Mouse (Mus musculus): ENCODE results near the gene Hoxc11.

Gene Hoxc11

DNA sequence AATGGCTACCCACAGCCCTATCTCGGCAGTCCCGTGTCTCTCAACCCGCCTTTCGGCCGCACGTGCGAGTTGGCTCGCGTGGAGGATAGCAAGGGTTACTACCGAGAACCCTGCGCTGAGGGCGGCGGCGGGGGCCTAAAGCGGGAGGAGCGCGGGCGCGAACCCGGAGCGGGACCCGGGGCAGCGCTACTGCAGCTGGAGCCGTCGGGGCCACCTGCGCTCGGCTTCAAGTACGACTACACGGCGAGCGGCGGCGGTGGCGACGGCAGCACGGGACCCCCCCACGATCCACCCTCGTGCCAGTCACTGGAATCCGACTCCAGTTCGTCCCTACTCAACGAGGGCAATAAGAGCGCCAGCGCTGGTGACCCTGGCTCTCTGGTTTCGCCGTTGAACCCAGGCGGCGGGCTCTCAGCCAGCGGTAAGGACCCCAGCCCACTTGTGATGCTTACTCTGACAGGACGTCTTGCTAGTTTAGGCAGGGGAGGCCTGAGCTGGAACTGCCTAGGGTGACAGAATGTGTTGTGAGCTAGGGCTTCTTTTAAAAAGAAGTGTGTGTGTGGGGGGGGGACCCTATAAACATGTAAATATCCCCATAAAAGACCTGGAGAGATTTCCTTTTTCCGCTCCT, 17.1 kb upstream of the Hoxc11 start:
- no peak for DNase-seq

- no peak for DNase-seq
Observed at GRCm38 (mm10) chr15:102939256-102940155, 14.7 kb upstream of the Hoxc11 start.

DNA sequence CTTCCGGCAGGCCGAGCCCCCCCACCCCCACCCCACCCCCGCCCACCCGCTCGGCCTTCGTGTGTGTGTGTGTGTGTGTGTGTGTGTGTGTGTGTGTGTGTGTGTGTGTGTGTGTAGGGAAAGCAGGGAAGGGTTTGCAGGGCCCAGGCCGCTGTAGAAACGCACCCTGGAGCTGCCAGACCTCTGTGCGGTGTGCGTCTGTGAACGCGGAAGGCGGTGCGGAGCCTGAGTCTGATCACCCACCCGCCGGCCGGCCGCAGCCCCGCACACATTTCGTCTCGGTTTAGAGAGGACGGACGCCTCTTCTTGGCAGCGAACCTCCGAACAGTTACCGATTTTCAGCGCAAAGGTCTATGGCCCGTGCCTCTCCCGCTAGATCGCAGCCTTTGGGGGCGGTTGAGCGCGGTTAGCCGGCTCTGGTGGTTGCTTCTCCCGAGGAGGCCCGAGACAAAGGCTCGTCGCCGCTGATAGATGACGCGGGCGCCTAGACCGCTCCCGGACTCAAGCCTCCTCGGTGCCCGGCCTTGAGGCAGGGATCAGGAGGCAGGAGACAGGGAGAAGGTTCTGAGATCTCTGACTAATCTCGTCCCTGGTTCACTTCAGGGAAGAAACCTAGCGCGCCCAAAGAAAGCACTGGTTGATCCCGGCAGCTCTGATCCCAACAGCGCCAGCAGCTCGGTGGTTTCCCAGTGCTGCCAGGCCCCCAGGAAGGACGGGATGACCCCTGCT, 11.3 kb upstream of the Hoxc11 start:
- DNase-seq, result no peak

DNA sequence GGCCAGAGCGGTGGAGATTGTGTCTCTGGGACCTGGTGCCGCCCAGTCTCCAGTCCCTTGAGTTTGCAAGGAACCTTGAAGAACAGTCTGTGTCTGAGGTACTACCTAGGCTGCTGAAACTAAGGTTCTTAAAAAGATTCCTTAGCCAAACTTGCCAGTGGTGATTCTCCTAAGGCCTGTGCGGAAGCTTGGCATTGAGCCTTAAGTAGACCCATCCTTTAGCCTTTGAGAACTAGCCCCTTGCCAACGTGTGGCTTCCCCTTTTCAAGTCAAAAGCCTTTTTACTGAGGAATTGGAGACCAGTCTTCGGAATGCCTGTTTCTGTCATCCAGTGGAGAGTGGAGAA, 10.8 kb upstream of the Hoxc11 start:
- no peak for DNase-seq

- DNase-seq, result no peak
Observed at GRCm38 (mm10) chr15:102945185-102946077, 8.8 kb upstream of the Hoxc11 start.

DNA sequence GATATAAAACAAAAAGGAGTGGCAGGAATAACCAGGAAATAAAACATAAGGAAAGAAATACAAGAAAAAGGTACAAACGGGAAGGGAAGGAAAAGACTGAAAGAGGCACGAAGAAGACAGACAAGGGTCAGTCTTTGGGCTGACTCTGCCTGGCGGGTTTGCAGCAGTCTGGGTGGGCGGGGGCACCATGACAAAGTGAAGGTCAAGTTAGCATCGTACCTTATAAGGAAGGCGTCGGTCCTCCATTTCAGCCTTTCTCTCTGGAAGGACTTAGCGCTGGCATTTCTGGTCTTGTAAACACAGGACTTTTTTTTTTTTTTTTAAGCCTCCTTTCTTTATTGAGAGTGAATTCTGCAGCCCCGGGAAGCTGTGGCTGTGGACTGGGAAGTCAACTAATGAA, 7.0 kb upstream of the Hoxc11 start:
- no peak for DNase-seq

- no peak for DNase-seq
Observed at GRCm38 (mm10) chr15:102948842-102949241, 5.4 kb upstream of the Hoxc11 start.

DNA sequence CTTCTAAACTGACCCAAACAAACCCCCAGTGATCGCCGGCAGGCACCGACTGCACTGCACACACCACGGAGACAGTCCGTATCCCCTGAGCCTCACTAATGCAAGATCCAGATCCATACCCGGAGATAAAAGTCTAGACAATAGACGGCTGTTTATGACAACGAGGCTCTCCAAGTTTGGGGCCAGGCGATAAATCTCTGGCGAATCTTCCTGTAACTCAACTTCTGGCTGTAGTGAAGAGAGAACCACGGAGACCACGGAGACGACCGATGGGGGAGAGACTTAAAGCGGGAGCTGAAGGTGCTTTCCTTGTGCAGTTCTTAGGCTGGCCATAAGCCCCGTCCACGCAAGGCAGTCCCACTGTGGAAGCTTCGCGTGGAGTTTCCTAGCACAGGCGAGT, 4.5 kb upstream of the Hoxc11 start:
- no peak for DNase-seq

- no peak for DNase-seq
Observed at GRCm38 (mm10) chr15:102950877-102951276, 3.4 kb upstream of the Hoxc11 start.

DNA sequence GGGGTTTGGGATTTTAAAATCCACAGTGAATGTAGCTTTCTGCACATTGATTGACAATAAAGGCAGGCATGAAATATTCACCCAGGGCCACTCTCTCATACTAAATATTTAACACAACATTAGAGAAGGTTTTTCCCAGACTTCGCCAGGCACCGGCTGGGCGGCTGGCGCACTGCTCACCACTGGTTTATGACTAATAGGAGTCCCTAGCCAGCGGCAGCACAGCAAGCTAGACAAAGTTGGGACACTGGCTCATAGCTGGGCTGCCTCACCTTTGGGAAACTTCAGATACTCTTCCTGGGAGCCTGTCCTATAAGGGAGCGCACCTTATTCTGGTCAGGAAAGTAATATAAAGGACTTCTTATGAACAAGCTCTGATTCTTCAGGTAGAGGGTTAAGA, 666 bp upstream of the Hoxc11 start:
- no peak for DNase-seq

- DNase-seq, result no peak
Observed at GRCm38 (mm10) chr15:102955007-102955382, 768 bp downstream of the Hoxc11 start.

DNA sequence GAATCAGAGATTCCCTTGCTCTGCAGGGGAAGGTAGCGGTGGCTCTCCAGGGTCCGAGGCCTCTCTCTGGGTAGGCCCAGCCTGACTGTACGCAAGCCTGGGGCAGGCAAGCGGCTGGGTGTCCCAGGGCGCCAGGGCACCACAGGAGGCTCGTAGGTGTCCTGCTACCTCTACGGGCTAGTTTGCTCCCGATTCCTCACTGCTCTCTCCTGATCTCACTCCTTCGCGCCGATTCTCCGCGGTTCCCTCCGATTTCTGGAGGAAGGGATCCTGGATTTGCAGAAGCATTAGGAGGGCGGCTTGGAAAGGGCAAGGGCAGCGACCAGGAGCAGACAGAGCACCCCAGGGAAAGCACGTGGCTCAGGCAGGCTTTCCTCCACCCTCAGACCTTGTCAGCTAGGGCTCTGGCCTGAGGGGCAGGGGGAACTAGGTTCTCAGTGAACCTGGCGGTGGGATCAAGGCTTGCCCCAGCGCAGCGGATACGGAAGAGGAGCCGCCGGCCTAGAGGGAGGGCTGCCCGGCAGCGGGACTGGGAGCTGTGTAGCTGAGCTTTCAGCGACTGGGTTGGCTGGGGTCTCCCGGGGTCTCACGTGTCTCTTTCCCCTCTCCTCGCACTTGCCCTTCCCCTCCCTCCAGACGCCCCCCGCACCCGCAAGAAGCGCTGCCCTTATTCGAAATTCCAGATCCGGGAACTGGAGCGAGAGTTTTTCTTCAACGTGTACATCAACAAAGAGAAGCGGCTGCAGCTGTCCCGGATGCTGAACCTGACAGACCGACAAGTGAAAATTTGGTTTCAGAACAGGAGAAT, 1.8 kb downstream of the Hoxc11 start:
- no peak for DNase-seq

DNA sequence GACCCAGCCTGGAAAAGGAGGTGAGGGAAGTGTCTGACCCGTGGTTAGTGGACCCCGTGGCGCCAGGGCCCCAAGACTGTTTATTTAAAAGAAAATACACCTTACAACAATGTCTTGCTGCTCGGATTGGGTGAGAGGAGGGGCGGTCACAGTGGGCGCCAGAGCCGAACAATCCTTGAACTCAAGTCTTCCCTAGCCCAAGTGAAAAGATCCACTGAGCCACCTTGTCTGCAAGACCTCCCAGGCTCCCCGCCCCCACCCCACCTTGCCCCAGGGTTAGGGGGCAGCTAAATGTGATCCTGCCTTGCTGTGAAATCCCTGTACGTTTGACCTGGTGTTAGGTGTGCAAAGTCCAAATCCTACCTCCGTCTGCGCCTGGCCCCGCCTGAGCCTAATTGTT, 2.7 kb downstream of the Hoxc11 start:
- no peak for DNase-seq

DNA sequence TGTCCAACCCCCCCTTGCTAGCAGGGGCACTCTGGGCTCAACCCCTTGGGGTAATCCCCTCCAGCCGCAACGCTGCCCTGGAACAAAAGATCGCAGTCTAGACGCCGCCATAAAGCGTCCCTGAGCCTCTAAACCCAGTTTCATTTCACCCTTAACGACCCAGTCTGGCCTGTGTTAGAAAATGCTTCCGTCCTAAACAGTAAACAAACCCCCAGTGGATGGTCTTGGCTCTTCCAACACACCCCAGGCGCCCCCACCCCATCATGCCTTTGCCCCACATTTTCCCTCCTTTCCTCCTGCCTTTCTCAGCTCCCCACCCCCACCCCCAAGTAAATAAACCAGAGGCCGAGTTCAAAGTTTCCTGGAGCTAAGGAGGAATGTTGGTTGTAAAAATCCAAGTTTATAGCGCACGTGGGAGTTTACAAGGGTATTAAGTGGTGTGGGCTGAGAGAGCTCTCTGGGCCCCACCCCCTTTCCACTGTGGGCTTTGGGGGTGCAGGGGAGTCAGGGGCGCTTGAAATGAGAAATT, 5.5 kb downstream of the Hoxc11 start:
- DNase-seq, result no peak

DNA sequence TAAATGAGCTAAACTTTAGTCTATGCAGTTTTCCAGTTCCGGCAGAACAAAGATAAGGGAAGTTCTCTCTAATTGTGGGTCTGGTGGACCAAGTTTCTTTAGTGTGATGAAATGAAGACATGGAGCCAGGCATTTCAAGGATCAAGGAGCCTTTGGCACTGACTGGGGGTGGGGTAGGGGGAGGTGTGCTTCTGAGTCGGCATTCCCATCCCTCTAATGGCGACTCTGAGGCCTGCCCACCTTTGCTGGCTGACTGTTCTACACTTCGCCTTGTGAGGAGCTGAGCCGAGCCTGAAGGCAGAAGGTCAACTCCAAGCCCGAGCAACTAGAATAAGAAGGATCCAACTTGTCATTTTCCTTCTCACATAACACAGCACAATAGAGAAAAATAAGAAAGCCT, 7.5 kb downstream of the Hoxc11 start:
- no peak for DNase-seq

- no peak for DNase-seq
Observed at GRCm38 (mm10) chr15:102962492-102962891, 8.3 kb downstream of the Hoxc11 start.

- no peak for DNase-seq
Observed at GRCm38 (mm10) chr15:102963259-102963658, 9.0 kb downstream of the Hoxc11 start.

- DNase-seq, result no peak
Observed at GRCm38 (mm10) chr15:102963671-102964640, 9.7 kb downstream of the Hoxc11 start.

GRCm38 (mm10) chr15:102965003-102965891, 11.0 kb downstream of the Hoxc11 start:
- DNase-seq, result no peak

Data from cerebellum, adult 9-10 months (tissue).